ENCODE assay signal across 9 mouse cellular contexts in the genomic region with DNA sequence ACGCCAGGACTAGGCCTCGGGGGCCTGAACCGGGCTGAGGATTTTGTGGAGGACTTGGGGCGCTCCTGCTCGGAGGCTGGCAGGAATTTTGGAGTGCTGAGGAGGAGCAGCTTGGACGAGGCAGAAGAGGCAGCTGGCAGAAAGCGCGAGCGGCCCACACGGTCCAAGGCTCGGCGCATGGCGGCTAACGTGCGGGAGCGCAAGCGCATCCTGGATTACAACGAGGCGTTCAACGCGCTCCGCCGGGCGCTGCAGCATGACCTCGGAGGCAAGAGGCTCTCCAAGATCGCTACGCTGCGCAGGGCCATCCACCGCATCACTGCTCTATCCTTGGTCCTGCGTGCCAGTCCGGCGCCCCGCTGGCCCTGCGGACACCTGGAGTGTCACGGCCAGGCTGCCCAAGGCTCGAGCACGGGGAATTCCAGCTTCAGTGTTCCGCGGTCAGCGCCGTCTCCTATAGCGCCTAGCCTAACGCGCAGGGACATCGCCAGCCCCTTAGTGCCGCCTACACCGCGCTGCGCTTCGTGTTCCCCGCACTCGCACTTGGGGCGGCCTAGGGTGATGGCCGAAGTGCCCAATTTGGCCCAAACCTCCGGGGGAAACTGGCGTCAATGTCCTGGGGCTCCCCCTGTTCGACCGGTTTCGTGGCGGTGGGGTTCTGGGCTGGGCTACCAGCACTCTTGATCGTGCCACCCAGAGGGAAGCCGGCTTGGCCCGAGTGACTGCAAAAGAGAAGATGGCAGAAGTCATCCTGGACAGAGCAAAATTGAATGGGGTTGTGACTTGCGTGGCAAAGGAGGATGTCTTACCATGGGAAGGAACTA. TPM values are rescaled to one million over a fixed set of nuclear protein-coding genes. Genes with fewer than 3 reads are reported as not detected.
DNase-seq lines count a peak whose midpoint lies in the region; ATAC-seq and TF ChIP-seq lines count a peak whose summit lies in the region.
"Had no signal": no experiment of that assay in that cellular context is flagged by ENCODE, and none has a peak within 500 bp of the region (broad histone marks: within the 10 kb centered on the region; RNA-seq: fewer than 3 reads in every experiment).

No protein-coding gene starts in this region.

- peaks cover 85% of the 10 kb centered on the region for H3K27me3 ChIP-seq in embryonic facial prominence, embryonic 13.5 days
- peaks cover 45% of the 10 kb centered on the region for H3K27me3 ChIP-seq in midbrain, postnatal 0 days (ENCODE audit: insufficient read depth, low read length)

- 3% methylated on average over 64 of the region's 64 CpGs for WGBS in embryonic facial prominence, embryonic 13.5 days
- 3% methylated on average over 64 of the region's 64 CpGs for WGBS in midbrain, postnatal 0 days

- H3K4me2 ChIP-seq in embryonic facial prominence, embryonic 13.5 days: peak overlapping the region; percentile 74
- peak overlapping the region; percentile 49 for H3K4me2 ChIP-seq in midbrain, postnatal 0 days (ENCODE audit: low read depth, low read length, poor library complexity, severe bottlenecking)

- H3K36me3 ChIP-seq in embryonic facial prominence, embryonic 13.5 days: no peaks in the 10 kb centered on the region
- no peaks in the 10 kb centered on the region for H3K36me3 ChIP-seq in midbrain, postnatal 0 days (ENCODE audit: insufficient read depth, low read length)

- H3K4me3 ChIP-seq in embryonic facial prominence, embryonic 13.5 days: peak overlapping the region; percentile 43
- peak overlapping the region; percentile 25 for H3K4me3 ChIP-seq in midbrain, postnatal 0 days (ENCODE audit: low read depth, low read length)
- H3K4me3 ChIP-seq: myocyte had no signal

- no peak overlapping the region for H3K27ac ChIP-seq in embryonic facial prominence, embryonic 13.5 days
- H3K27ac ChIP-seq in midbrain, postnatal 0 days (ENCODE audit: low read depth, low read length): no peak overlapping the region

- no peaks in the 10 kb centered on the region for H3K9me3 ChIP-seq in embryonic facial prominence, embryonic 13.5 days
- H3K9me3 ChIP-seq in midbrain, postnatal 0 days (ENCODE audit: low read length): no peaks in the 10 kb centered on the region

- TF ChIP-seq CTCF in midbrain, postnatal 0 days (IDR thresholded peaks at IDR 0.05): no peak

- peak; percentile 37 for DNase-seq in retina, postnatal 1 day
- no peak for DNase-seq in retina, embryonic 14.5 days (ENCODE audit: low spot score)
- DNase-seq in layer of hippocampus, adult 8-10 months (ENCODE audit: low spot score in 2 of 2): peak; percentile 44 to 74
- peak; percentile 50 for DNase-seq in midbrain, postnatal 0 days (ENCODE audit: low spot score)
- DNase-seq in spleen, postnatal 14 days (ENCODE audit: low spot score in 2 of 2): no peak
- no peak for DNase-seq in B cell, adult 2 months
- DNase-seq in spleen, postnatal 4 days (ENCODE audit: low spot score in 2 of 2): no peak

- peak overlapping the region; percentile 58 for H3K9ac ChIP-seq in embryonic facial prominence, embryonic 13.5 days
- H3K9ac ChIP-seq in midbrain, postnatal 0 days (replicated peaks; ENCODE audit: low read length, poor library complexity, severe bottlenecking): peak overlapping the region; percentile 61

- H3K4me1 ChIP-seq in embryonic facial prominence, embryonic 13.5 days: peaks cover 12% of the 10 kb centered on the region
- H3K4me1 ChIP-seq in midbrain, postnatal 0 days (ENCODE audit: insufficient read depth, low read length): peaks cover 3% of the 10 kb centered on the region; the same call in 1 of the 2 replicates

- no peak for ATAC-seq in embryonic facial prominence, embryonic 13.5 days (ENCODE audit: insufficient number of reproducible peaks, insufficient read depth, low FRiP score, low TSS enrichment, low read depth)
- ATAC-seq in midbrain, postnatal 0 days (ENCODE audit: low FRiP score): peak; percentile 27; the same call in 1 of the 2 replicates

RNA-seq across cellular contexts. Expression of a gene that starts 0.5 kb away (rescaled TPM):
- polyA plus RNA-seq in embryonic facial prominence, embryonic 13.5 days (2015; fragmentation: Nextera tagmentation; extraction: Ambion mirVana): not detected in 2 replicates
- 1 to 10 TPM; 3.3 to 4.8 (median 3.8) TPM for total RNA-seq in layer of hippocampus, adult 8-10 months (2022)
- total RNA-seq in midbrain, postnatal 0 days (2014; rRNA removed): 2.8 and 4.9 TPM in 2 replicates
- 1.9 and 2.1 TPM in 2 replicates for polyA plus RNA-seq in midbrain, postnatal 0 days (2015; fragmentation: Nextera tagmentation; extraction: Ambion mirVana)
- polyA plus RNA-seq: myocyte had no signal

RNA-seq across cellular contexts. Expression of a gene that starts 6.8 kb away (rescaled TPM):
- polyA plus RNA-seq in embryonic facial prominence, embryonic 13.5 days (2015; fragmentation: Nextera tagmentation; extraction: Ambion mirVana): 0.31 and 0.76 TPM in 2 replicates
- total RNA-seq in layer of hippocampus, adult 8-10 months (2022): under 1 TPM; 0.39 to 0.57 (median 0.46) TPM
- total RNA-seq in midbrain, postnatal 0 days (2014; rRNA removed): 0.27 and 0.76 TPM in 2 replicates
- 0.61 and 0.80 TPM in 2 replicates for polyA plus RNA-seq in midbrain, postnatal 0 days (2015; fragmentation: Nextera tagmentation; extraction: Ambion mirVana)

RNA-seq across cellular contexts. Expression of a gene that starts 50.7 kb away (rescaled TPM):
- 35.5 and 39.1 TPM in 2 replicates for polyA plus RNA-seq in embryonic facial prominence, embryonic 13.5 days (2015; fragmentation: Nextera tagmentation; extraction: Ambion mirVana)
- 100 to 1,000 TPM; 464 to 480 (median 470) TPM for total RNA-seq in layer of hippocampus, adult 8-10 months (2022)
- total RNA-seq in midbrain, postnatal 0 days (2014; rRNA removed): 243 and 250 TPM in 2 replicates
- 99.4 and 102 TPM in 2 replicates for polyA plus RNA-seq in midbrain, postnatal 0 days (2015; fragmentation: Nextera tagmentation; extraction: Ambion mirVana)

Comparison
In these comparisons a context has a peak if more than half of its experiments do, and no peak if none do; other contexts are left out.
1. DNase-seq: peak in retina, postnatal 1 day (single experiment), layer of hippocampus, adult 8-10 months (2 of 2) and midbrain, postnatal 0 days (single experiment); none in retina, embryonic 14.5 days (single experiment), spleen, postnatal 14 days (0 of 2), B cell, adult 2 months (0 of 2) and spleen, postnatal 4 days (0 of 2).